Mouse (Mus musculus) olfactory bulb, adult 2 months (tissue): ENCODE measurements at regions not wholly inside any gene's neighbourhood (a gene's known extent, or its start where the extent isn't known, plus 50 kb on each side); places are given as distances from the start of the nearest gene placed in this dataset.

Source experiments
- CTCF ChIP-seq: fragments of 200-500 bp; IDR thresholded peaks from 2 replicates; pipeline ENCODE4 v1.5.1; 2012; ENCODE audit warnings: low read depth, mild to moderate bottlenecking, low read length, moderate library complexity; ENCODE audit not compliant: insufficient read depth
- POLR2A ChIP-seq: fragments of 200-500 bp; IDR thresholded peaks from 2 replicates; pipeline ENCODE4 v1.6.1; 2012; ENCODE audit warnings: mild to moderate bottlenecking, low read depth, low read length, moderate library complexity; ENCODE audit not compliant: insufficient read depth

- TF ChIP-seq POLR2A (no peak), CTCF (no peak)
Measured at GRCm38 (mm10) chr15:62793569-62793968, 1051.4 kb downstream of the Gsdmc2 start.
